Mouse (Mus musculus) mesoderm, embryonic 11.5 days (tissue): Measurements from ENCODE around the gene Sema4d.
A peak's percentile ranks its signal among the peaks of the same experiment; 100 is the strongest.

ENCODE experiments used
- DNase-seq: peaks from one replicate; pipeline ENCODE4 v3.0.0-alpha.2; 2012; ENCODE audit warnings: low read depth, low spot score

Gene Sema4d

GRCm38 (mm10) chr13:51814646-51815045 lies 21.1 kb upstream of the Sema4d start:
- DNase-seq = no peak

- DNase-seq = peak; percentile 71
These were observed 20.4 kb upstream of the Sema4d start for GRCm38 (mm10) chr13:51813621-51814615.

DNA sequence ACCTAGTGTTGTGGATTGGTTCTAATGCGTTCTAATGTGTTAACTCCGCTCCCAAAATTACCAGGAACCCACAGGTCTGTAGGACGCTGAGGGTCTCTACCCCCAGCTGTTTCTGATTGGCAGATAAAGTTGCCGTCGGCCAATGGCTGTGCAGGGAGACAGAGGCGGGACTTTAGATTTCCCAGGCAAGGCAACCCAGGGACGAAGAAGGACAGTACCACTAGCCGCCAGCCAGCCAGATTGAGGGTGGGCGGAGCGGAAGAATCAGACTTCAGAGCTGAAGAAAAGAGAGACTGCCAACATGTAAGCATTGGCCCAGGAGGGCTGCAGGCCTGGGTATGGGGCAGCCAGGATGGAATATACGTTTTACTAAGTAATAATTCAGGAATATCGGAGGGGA lies 14.6 kb upstream of the Sema4d start:
- no peak for DNase-seq

DNA sequence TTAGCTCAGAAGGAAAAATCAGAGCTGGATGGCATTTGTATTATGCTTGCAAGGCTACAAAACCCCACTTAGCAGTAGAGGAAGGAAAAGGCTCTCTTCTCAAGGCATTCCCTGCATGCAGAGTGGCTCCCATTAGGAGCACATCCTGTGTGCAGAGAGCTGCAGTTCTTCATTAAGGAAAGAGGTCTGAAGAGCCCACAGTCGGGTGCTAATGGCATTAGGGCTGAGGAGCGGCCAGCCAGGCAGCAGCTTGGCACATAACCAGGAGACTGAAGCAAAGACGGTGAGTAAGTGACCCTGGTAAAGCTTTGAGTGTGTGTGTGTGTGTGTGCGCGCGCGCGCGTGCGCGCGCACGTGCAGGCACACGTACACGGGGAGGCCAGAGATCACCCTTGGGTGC lies 12.7 kb upstream of the Sema4d start:
- DNase-seq = no peak

GRCm38 (mm10) chr13:51805634-51806033 lies 12.1 kb upstream of the Sema4d start:
- DNase-seq = no peak

DNA sequence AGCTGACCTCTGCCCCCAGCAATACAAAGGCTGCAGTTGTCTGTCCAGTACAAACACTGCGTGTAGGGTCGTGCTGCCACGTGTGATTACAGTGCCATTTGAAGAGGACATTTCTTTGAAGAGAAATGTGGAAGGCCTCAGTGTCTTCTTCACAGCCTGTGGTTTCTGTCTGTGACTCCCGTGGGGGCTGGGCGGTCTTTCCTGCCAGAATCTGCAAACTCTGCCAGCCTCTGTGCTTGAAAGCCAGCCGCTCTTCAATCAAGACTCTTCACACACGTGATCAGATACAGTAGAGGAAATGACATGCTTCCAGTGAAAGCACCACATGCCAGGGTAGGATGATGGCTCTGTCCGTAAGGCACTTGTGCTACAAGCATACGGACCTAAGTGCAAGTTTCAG lies 7.4 kb upstream of the Sema4d start:
- no peak for DNase-seq

GRCm38 (mm10) chr13:51799735-51800522 lies 6.4 kb upstream of the Sema4d start:
- no peak for DNase-seq

- DNase-seq = no peak
These were observed 4.6 kb upstream of the Sema4d start for GRCm38 (mm10) chr13:51797899-51798746.

DNA sequence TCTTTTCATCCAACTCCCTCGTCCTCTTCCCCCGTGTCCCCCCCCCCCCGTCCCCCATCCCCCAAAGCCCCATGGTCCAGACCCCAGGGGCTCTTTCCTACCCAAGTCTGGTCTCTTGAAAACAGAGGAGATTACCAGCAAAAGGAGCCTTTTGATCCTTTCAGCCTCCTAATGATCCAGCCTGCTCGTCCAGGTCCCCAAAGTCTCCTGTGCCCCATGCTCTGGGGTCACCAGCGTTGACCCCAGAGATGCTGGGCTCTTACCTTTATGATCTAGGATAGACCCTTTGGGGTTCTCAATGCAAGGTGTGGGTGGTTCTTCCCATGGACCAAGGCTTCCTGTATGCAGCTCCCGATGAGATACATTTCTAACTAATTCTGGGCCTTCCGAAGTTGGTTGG lies 401 bp upstream of the Sema4d start:
- no peak for DNase-seq

GRCm38 (mm10) chr13:51792729-51793424 lies 670 bp downstream of the Sema4d start:
- DNase-seq = peak; percentile 49

DNA sequence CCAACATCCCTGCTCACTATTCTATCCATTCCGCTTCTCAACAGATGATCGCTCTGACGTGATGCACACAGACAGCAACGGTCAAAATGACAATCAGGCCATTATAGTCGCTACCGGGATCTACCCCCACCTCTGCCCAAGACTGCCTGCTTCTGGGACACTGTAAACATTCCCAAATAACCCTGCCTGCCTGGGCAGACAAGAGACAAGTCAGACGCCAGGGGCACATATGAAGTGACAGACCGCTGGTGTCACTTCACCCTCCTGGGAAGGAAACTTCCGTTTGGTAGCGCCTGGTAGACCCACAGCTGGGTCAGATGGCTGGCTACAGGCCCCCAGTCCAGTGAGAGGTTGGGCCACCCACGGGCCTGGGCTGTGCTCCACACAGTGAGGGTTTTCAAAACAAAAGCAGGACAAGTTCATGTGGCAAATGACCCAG lies 1.4 kb downstream of the Sema4d start:
- no peak for DNase-seq

DNA sequence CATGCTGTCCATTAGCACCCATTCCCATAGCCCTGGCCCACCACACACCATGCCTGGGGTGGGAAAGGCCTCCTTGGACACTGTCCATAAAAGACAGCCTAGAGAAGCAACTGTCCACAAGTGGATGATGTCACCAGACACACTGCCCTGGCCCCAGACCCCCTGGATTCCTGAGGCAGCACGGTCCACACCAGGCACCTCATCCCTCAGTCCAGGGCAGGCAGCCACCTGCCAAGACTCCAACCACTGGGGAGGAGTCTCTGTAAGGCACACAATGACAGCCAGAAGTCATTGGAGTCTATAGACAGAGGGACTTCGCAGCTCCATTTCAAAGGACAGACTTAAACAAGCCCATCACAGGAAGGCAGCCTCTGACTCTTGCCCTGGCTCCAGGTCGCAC lies 1.9 kb downstream of the Sema4d start:
- no peak for DNase-seq

DNA sequence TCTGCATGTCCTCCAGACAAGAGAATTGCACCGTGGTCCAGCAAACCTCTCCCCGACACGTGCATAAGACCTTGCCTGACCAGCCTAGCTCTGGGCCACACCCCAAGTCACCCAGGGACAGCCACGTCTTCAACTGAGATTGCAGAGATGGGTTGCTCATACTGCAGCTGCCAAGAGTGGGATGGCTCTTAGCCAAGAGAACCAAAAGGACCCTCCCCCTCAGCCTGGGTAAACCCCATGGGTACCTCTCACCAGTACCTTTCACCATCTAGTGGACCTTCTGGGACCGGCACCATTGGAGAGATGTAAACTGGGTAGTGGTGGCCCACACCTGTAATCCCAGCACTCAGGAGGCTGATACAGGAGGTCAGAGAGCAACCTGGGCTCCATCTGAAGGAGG lies 2.8 kb downstream of the Sema4d start:
- DNase-seq = no peak

DNA sequence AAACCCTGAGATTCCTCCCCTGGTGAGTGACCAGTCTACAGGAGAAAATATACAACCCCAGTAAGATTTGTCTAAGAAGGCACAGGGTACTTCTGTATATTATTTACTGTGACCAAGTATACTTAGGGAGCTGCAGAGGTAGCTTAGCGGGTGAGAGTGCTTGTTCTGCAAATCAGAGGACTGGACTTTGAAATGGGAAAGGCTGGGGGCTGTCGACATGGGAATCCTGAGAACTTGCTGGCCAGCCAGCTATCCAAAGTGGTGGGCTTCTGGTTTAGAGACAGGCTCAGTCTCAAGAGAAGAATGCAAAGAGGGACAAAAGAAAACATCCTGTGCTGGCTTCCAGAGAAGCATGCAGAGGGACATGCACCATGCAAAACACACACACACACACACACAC lies 5.7 kb downstream of the Sema4d start:
- DNase-seq = no peak

DNA sequence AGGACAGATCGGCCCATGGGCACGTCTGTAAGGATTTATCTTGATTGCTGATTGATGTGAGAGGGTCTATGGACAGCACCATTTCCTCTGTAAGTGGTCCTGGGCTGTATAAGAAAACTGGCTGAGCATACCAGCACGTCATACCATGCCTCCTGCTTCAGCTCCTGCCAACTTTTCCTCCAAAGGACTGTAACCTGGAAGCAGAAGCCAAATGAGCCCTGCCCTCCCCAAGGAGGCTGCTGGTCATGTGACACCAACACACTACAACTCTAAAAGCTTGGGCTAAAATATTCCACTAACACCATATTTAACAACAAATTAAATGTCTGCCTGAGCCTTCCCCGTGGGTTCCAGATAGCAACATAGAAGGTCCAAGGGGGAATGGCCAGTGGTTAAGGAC lies 6.9 kb downstream of the Sema4d start:
- DNase-seq = no peak

DNA sequence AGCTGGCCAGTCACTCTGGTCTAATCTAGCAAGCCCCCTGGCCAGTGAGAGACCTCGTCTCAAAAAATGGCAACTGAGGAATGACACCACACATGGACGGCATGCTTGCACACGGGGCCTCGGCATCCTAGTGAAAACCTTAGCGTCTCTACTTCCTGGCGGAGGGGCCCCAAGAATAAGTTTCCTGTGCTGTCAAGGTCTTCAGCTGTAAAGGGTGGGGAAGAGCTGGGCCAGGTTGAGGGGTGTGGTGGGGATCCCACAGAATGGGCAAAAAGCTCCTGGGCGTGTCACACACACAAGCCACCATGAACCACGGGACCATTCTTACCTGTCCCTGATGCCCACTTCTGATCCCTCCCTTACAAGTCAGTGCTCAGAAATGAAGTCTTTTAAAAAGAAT lies 9.1 kb downstream of the Sema4d start:
- no peak for DNase-seq

GRCm38 (mm10) chr13:51783857-51784256 lies 9.7 kb downstream of the Sema4d start:
- no peak for DNase-seq

DNA sequence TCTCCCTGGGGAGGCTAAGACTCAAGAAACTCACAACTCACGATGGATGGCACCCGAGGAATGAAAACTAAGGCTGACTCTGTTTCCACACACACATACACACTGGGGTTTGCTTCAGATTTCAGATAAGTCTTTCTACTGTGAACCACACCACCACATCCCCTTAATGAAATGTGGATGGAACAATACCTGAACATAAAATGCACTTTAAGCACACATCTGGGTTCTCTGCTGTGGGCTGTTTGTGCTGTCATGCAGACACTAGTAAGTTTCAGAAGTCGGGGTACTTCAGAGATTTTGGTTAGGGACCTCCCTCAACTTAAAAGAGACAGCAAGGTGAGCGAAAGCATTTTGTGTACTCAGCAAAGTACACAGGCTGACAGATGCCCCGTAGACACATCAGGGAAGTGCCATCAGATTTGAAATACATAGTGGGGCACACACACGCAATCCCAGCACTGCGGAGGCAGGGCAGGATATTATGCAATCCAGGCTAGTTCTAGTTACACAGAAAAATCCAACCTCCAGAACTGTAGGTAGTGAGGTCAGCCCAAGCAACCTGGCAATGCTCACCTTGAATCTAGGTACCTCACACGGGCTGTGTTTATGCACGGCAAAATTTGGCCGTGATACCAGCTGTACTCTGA lies 12.9 kb downstream of the Sema4d start:
- no peak for DNase-seq

GRCm38 (mm10) chr13:51778983-51779962 lies 14.3 kb downstream of the Sema4d start:
- DNase-seq = no peak
